Mouse (Mus musculus): ENCODE data around the gene Sptbn1. TPM values are rescaled to one million over a fixed set of nuclear protein-coding genes. Genes with fewer than 3 reads are reported as not detected.

Gene Sptbn1
- 83.8 TPM for polyA plus RNA-seq (2017; shearing (Covaris generic))

DNA sequence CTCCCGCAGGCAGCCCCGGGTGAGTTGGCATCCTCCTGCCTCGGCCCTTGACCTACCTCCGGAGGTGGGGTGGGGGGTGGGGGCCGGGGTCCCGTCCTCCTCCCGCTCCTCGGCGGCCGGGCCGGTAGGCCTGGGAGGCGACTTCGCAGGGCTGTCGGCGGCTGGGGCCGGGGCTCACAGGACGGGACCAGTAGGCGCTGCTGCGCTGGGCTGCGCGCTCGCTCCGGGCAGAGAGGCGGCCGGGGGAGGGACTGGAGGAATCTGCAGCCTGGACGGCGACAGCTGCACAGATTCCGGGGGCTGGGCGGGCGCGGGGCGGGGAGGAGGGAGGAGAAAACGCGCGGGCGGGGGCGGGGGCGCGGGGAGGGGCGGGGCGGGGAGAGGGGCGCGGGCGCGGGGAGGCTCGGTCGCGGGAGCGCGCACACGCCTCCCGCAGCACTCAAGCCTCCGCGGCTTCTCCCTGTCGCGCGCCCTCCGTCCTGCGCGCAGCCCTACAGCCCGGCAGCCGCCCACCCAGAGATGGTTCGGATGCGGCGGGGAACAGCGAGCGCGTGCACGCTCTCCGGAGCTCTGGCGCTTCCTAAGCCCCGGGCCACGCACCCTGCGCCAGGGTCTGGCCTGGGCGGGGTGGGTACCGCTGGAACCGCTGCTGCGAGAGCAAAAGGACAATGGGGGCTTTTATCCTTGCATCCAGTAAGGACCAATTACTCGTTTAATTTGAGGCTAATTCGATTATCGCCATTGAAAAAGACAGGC is at the start of gene Sptbn1:
Gene Sptbn1, minus strand, starts transcription at position 284 of the 756 bp plus-strand sequence.

Other genes with a start within 250 kb of the Sptbn1 start
- 1.6 TPM for gene Eml6, start 242.1 kb downstream of the Sptbn1 start, polyA plus RNA-seq (2017; shearing (Covaris generic))
- not detected for gene 4930505A04Rik, start 203.7 kb upstream of the Sptbn1 start, polyA plus RNA-seq (2017; shearing (Covaris generic))